Mouse (Mus musculus) Muller cell, postnatal 12 days (primary cell): ENCODE data around the gene Mtrf1.
A peak's percentile ranks its signal among the peaks of the same experiment; 100 is the strongest.
"Not testable (repeated sequence)": the region's sequence is repeated elsewhere in the genome, so short reads cannot be mapped to it uniquely, and the experiment has no call there.

Experiments
- DNase-seq: peaks from one replicate; pipeline ENCODE4 v3.0.0-alpha.2; 2015; ENCODE audit errors: inconsistent ontology term

The Mtrf1 gene

GRCm38 (mm10) chr14:79397321-79398122 is at the start of gene Mtrf1:
Gene Mtrf1 (plus strand): TSS chr14:79397772.
- DNase-seq, result peak; percentile 71

GRCm38 (mm10) chr14:79358055-79358454 is 39.5 kb upstream of the Mtrf1 start:
- no peak for DNase-seq

- peak; percentile 57 for DNase-seq
Observed at GRCm38 (mm10) chr14:79377041-79377440, 20.5 kb upstream of the Mtrf1 start.

GRCm38 (mm10) chr14:79383120-79383519 is 14.5 kb upstream of the Mtrf1 start:
- DNase-seq, result no peak

- no peak for DNase-seq
Observed at GRCm38 (mm10) chr14:79388304-79388703, 9.3 kb upstream of the Mtrf1 start.

GRCm38 (mm10) chr14:79389438-79390264 is 7.9 kb upstream of the Mtrf1 start:
- DNase-seq, result peak; percentile 11

GRCm38 (mm10) chr14:79390265-79390926 is 7.2 kb upstream of the Mtrf1 start, which contains the start of gene Naa16:
Gene Naa16 (minus strand): TSS chr14:79390778.
- DNase-seq, result peak; percentile 97

- DNase-seq, result no peak
Observed at GRCm38 (mm10) chr14:79393289-79393688, 4.3 kb upstream of the Mtrf1 start.

- peak; percentile 69 for DNase-seq
Observed at GRCm38 (mm10) chr14:79394564-79394963, 3.0 kb upstream of the Mtrf1 start.

GRCm38 (mm10) chr14:79407641-79408040 is 10.1 kb downstream of the Mtrf1 start:
- DNase-seq, result no peak

GRCm38 (mm10) chr14:79409278-79409830 is 11.8 kb downstream of the Mtrf1 start:
- DNase-seq, result no peak

- DNase-seq, result no peak
Observed at GRCm38 (mm10) chr14:79410662-79411061, 13.1 kb downstream of the Mtrf1 start.

GRCm38 (mm10) chr14:79413121-79413520 is 15.5 kb downstream of the Mtrf1 start:
- DNase-seq, result no peak

- DNase-seq, result no peak
Observed at GRCm38 (mm10) chr14:79420083-79420685, 22.6 kb downstream of the Mtrf1 start.

- DNase-seq, result peak; percentile 97
Observed at GRCm38 (mm10) chr14:79425979-79426729, 28.6 kb downstream of the Mtrf1 start, which contains the start of gene Kbtbd7. Gene Kbtbd7 (plus strand): TSS chr14:79426511.

GRCm38 (mm10) chr14:79426730-79427365 is 29.3 kb downstream of the Mtrf1 start:
- DNase-seq, result not testable (repeated sequence)

GRCm38 (mm10) chr14:79434068-79434467 is 36.5 kb downstream of the Mtrf1 start:
- DNase-seq, result no peak

GRCm38 (mm10) chr14:79440655-79441054 is 43.1 kb downstream of the Mtrf1 start:
- no peak for DNase-seq

GRCm38 (mm10) chr14:79441441-79441840 is 43.9 kb downstream of the Mtrf1 start:
- DNase-seq, result no peak

GRCm38 (mm10) chr14:79444601-79445000 is 47.0 kb downstream of the Mtrf1 start:
- DNase-seq, result no peak
